Mouse (Mus musculus) CD4-positive helper T cell, adult 2 months (primary cell): ENCODE data around the gene Pheta2.

Experiments
- DNase-seq: peaks from one replicate; pipeline ENCODE4 v3.0.0-alpha.2; 2012; ENCODE audit warnings: low read depth, missing footprints, low spot score

Gene Pheta2

GRCm38 (mm10) chr15:82338593-82339112 lies at the start of gene Pheta2, which contains the start of the genes Naga and Smdt1:
Gene Pheta2 (plus strand): TSS chr15:82338942.
Gene Naga (minus strand): TSS chr15:82338925.
Gene Smdt1 (plus strand): TSS chr15:82338959.
- DNase-seq = peak; percentile 96

DNA sequence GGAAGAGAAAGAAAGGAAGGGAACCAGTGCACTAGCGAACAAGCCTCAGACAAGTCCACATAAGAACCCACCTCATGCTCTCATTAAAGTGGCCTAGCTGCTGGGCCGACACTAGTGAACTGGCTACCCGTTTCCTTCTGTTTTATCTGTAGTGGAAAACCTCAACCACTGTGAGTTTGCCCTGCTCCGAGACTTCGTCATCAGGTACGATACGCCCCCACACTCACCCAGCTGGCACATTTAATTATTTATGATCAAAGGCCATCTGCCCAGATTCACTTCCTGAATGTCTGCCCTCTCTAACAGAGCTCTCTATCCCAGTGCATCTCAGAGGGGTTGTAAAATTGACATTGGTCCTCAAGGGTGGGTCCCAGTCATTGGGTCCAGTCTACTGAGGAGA lies 48.5 kb upstream of the Pheta2 start:
- peak; percentile 49 for DNase-seq

DNA sequence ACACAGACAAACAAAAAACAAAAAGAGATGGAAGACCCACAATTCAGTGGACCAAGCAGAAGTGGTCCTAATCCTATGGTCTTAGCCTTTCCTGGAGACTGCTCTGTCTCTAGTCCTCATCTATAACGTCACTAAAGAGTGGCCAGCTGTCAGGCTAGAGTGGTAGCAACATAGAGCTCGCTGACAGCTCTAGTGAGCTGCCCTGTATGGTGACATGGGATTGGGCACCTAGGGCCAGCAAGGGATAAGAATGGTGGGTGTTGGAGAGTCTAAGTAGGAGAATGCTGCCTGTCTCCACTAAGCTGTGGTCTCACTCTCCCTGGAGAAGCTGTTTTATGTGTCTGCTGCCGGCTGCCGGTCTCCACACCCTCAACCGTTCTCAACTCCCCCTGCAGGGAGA lies 45.9 kb upstream of the Pheta2 start:
- no peak for DNase-seq

DNA sequence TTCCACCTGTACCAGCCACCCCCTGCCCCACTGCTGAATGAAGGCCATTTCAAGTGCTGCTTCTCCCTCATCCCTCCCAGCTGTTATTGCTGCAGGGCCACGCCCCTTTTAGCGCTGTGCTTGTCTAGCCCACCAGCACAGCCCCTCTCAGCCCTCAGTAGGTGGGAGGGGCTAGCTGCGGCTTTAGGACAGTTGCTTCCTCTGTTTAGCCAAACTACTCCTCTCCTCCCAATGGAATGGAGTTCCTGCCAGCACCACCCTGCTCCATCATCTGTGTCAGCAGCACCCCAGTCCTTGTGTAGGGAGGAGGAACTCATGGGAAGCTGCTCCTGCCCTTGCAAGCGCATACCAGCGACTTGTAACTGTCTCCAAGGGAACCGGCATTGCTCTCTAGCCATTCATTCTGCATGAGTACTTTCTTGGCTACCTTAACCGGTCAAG lies 45.5 kb upstream of the Pheta2 start:
- DNase-seq = no peak

DNA sequence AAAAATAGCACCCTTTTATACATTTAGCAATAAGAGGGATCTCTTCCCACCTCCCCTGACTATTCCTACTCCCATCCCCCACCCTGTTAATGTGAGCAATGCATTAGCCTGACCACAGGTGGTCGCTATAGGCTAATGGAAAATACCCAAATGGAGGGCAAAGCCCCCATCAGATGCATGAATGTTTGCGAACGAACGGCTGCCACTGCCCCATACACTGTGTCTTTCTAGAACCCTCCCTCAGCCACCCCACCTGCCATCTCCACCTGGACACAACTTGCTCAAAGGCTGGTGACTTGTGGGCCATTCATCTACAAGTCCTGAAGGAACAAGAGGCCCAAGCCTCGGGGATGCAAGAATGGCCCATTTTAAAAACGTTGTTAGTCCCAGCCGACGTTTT lies 44.7 kb upstream of the Pheta2 start:
- no peak for DNase-seq

- no peak for DNase-seq
Measured at GRCm38 (mm10) chr15:82298764-82299561, 39.8 kb upstream of the Pheta2 start, which contains the start of gene Wbp2nl. Gene Wbp2nl (plus strand): TSS chr15:82298954.

DNA sequence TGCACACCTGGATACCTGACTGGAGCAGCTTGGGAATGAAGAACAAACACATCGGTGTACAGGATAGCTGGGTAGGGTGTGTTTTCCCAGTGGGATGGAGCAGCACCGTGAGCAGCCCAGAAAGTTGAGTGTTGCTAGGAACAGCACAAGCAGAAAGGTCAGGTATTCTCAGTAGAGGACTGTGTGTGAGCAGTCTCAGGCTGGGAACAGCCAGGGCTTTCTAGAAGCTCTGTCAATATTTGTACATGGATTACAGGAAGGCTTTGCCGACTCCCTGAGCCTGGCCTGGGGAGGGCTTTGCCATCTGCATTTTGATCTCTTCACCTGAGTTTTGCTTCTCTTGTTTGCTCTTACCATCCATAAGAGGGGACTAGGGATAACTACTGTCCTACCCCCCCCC lies 31.6 kb upstream of the Pheta2 start:
- DNase-seq = no peak

DNA sequence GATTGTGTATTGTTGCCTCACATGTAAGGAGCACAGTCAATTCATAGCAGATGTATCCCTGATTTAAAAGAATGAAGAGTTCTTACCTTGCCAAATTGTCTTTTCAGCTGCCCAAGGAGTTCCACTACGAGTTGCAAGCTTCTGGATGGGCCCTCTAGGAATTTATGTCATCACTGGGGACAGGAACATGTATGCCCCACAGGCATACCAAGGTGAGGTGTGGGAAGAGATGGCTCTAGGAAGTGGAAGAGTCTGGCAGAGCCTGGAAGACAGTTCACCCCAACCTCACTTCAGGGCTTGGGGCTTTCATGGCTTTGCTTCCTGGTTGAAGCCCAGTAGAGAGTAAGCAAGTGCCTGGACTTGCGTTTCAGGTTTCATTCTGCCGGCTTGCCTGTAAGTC lies 30.3 kb upstream of the Pheta2 start:
- no peak for DNase-seq

DNA sequence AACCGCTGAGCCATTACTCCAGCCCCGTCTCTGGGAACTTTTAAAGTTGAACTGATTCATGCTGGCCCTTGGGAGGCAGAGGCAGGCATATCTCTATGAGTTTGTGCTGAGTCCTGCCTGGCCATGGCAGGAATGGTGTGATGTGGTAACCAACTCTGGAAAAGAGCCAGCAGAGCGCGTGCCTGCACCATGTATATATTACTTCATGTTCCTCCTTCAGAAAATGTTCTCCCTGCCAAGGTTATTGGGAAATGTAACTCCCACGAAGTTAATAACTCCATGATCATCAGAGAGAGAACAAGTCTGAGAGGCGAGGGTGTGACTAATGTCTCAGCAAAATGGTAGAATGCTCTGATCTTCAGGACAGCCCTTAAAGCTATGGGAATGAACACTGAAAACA lies 20.9 kb upstream of the Pheta2 start:
- DNase-seq = no peak

GRCm38 (mm10) chr15:82319613-82320012 lies 19.1 kb upstream of the Pheta2 start:
- no peak for DNase-seq

GRCm38 (mm10) chr15:82322195-82322594 lies 16.5 kb upstream of the Pheta2 start:
- DNase-seq = no peak

- DNase-seq = no peak
Measured at GRCm38 (mm10) chr15:82325382-82325781, 13.4 kb upstream of the Pheta2 start.

DNA sequence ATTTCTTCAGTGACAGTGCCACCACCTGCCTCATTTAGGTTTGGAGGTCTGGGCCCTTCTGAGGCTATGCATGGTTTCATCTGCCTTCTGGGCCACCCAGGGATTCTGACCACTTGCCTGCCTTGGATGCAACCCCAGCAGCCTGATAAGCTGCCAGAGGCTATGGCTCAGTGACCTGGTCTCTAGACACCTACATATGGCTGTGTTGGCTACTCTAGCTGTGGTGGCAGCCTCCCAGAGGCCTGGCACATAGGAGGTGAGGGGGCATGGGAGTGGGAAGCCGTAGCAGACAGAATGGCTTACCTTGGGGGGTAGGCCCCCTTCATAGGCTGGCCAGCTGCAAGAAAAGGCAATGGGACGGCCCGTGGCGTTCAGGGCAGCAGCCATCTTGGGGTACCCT lies 3.5 kb upstream of the Pheta2 start:
- DNase-seq = no peak

DNA sequence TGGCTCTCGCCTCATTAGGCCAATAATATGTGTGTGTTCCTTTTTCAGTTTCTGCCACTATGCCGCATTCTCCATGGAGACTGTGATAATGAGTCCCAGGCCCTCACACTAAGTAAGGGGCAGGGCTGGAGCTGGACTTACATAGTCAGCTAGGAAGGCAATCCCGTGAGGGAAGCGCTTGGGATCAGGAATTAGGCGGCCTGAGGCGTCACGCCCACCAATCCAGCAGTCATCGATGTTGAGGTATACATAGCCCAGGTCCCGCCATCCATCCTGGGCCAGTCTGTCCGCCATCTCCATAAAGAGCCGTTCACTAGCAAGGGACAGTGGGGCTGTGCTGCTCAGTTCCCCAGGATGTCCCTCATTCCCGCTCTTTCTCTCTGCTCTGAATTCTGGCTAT lies 2.1 kb upstream of the Pheta2 start:
- no peak for DNase-seq

- DNase-seq = no peak
Measured at GRCm38 (mm10) chr15:82337875-82338274, 867 bp upstream of the Pheta2 start.

DNA sequence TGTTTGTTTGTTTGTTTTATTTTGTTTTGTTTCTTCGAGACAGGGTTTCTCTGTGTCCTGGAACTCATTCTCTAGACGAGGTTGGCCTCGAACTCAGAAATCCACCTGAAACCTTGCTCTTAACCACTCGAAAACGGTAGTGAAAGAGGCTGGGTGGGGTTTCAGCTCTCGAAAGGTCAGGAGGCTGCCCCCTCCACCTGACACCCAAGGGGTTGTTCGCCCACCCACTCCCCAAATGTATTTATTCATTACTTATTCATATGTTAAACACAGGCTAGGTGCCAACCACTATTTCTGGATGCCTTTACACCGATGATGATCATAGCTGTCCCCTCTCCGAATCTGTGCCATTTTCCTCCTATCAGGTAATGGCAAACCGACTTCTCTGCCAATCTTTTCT lies 408 bp downstream of the Pheta2 start:
- DNase-seq = no peak

DNA sequence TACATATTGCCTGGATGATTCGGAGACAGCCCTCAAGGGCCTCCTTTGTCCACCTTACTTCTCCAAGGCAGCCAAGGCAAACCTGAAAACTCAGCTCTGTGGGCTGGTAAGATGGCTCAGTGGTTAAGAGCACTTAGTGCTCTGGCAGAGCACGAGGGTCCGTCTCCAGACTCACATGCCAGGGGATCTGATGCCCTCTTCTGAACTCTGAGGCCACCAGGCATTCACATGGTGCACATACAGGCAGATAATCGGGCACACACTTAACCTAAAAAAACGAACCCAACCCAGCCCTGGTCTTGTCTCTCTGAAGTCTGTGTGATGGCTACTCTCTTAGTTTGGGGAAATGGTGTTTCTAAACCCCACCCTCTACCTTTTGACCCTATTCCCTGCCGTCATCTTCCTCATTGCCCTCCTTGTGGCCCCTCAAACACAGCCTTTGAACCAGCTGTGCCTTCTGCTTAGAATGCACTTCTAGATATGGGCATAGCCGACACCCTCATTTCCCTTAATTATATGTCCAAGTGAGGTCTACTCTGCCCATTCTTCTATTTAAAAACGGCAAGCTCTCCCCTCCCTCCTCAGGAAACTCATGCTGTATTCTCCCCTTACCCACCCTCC lies 1.0 kb downstream of the Pheta2 start:
- DNase-seq = no peak

GRCm38 (mm10) chr15:82340414-82341035 lies 1.8 kb downstream of the Pheta2 start:
- no peak for DNase-seq

GRCm38 (mm10) chr15:82341036-82341501 lies 2.3 kb downstream of the Pheta2 start:
- DNase-seq = no peak

- peak; percentile 53 for DNase-seq
Measured at GRCm38 (mm10) chr15:82341675-82342542, 3.2 kb downstream of the Pheta2 start.

GRCm38 (mm10) chr15:82342543-82342935 lies 3.8 kb downstream of the Pheta2 start:
- no peak for DNase-seq
